Mouse (Mus musculus): ENCODE measurements around the gene Pkig. TPM values are rescaled to one million over a fixed set of nuclear protein-coding genes. Genes with fewer than 3 reads are reported as not detected.

Pkig gene
- total RNA-seq (2012; rRNA removed) (74.6 and 79.5 TPM in 2 replicates), polyA plus RNA-seq (2012; ENCODE audit: insufficient read depth in 1 of 2, insufficient read length in 2 of 2, low read depth in 1 of 2, low replicate concordance in 2 of 2, missing spikeins in 1 of 2) (100 to 1,000 TPM in 1 of 2 experiments, not detected in 1; 160 TPM)

GRCm38 (mm10) chr2:163657975-163658886 lies at the start of gene Pkig:
TSS of gene Pkig (plus strand) at chr2:163658386.
- Histone ChIP-seq H3K27ac (ENCODE audit: control insufficient read depth, low read depth, low read length) (peak within 1 kb of the TSS; percentile 81), H3K4me1 (ENCODE audit: control insufficient read depth in 1 of 2, insufficient read depth in 2 of 2, low read length in 2 of 2) (peaks cover 6 to 31% of the 10 kb centered on the region in 2 experiments; a peak in 3 of 4 replicates), H3K4me3 (ENCODE audit: control insufficient read depth in 1 of 2, insufficient read depth in 1 of 2, low read depth in 2 of 2, low read length in 2 of 2) (peak within 1 kb of the TSS; percentile 82 to 89), H3K9ac (ENCODE audit: control insufficient read depth, low read depth, low read length, poor library complexity, severe bottlenecking) (peak within 1 kb of the TSS; percentile 95), H3K79me2 (ENCODE audit: control insufficient read depth, insufficient read depth, low read length, poor library complexity) (peaks cover 32% of the 10 kb centered on the region), H3K9me3 (replicated peaks; ENCODE audit: insufficient read depth, low read length) (no peaks in the 10 kb centered on the region), H3K27me3 (ENCODE audit: control insufficient read depth in 1 of 2, insufficient read depth in 2 of 2, low read length in 2 of 2) (no peaks in the 10 kb centered on the region), H3K36me3 (ENCODE audit: control insufficient read depth in 1 of 2, insufficient read depth in 2 of 2, low read length in 2 of 2) (peaks cover 0 to 24% of the 10 kb centered on the region in 2 experiments; a peak in 2 of 4 replicates)
- DNase-seq (ENCODE audit: low read depth, low spot score) = peak; percentile 89
- TF ChIP-seq KAT2A (conservative IDR thresholded peaks at IDR 0.05; ENCODE audit: low read depth, low read length) (no peak; the same call in 1 of the 2 replicates), POLR2AphosphoS2 (IDR thresholded peaks at IDR 0.05; ENCODE audit: low read length) (no peak), ZMIZ1 (IDR thresholded peaks at IDR 0.05; ENCODE audit: low read depth, low read length) (no peak), TBP (IDR thresholded peaks at IDR 0.05; ENCODE audit: low read depth, low read length) (no peak), MEF2A (IDR thresholded peaks at IDR 0.05; ENCODE audit: extremely low read depth, insufficient replicate concordance, low read depth, low read length, poor library complexity, severe bottlenecking) (no peak), CHD1 (IDR thresholded peaks at IDR 0.05; ENCODE audit: low read depth, low read length) (no peak; the same call in 1 of the 2 replicates), MYC (IDR thresholded peaks at IDR 0.05; ENCODE audit: low read depth, low read length) (peak; percentile 45; the same call in 1 of the 2 replicates), CTCF (IDR thresholded peaks at IDR 0.05 in 2 of 3, conservative IDR thresholded peaks at IDR 0.05 in 1 of 3; ENCODE audit: control insufficient read depth in 1 of 3, insufficient read depth in 1 of 3, low read depth in 2 of 3, low read length in 3 of 3, poor library complexity in 1 of 3, severe bottlenecking in 1 of 3) (peak in 2 of 3 experiments; percentile 39 to 50; a peak in 4 of 6 replicates), USF1 (IDR thresholded peaks at IDR 0.05; ENCODE audit: low read depth, low read length) (no peak), BHLHE40 (IDR thresholded peaks at IDR 0.05; ENCODE audit: borderline replicate concordance, low read depth, low read length) (no peak), JUND (IDR thresholded peaks at IDR 0.05; ENCODE audit: low read depth, low read length) (no peak), ELF1 (IDR thresholded peaks at IDR 0.05; ENCODE audit: low read depth, low read length) (peak; percentile 71), HCFC1 (IDR thresholded peaks at IDR 0.05; ENCODE audit: low read depth, low read length) (peak; percentile 83), E2F4 (IDR thresholded peaks at IDR 0.05; ENCODE audit: borderline replicate concordance, low read depth, low read length) (no peak), TAL1 (IDR thresholded peaks at IDR 0.05; ENCODE audit: low read length) (no peak), MAZ (IDR thresholded peaks at IDR 0.05; ENCODE audit: low read depth, low read length) (peak; percentile 36; the same call in 1 of the 2 replicates), POLR2AphosphoS5 (IDR thresholded peaks at IDR 0.05; ENCODE audit: borderline replicate concordance, low read depth, low read length) (no peak), MAFK (IDR thresholded peaks at IDR 0.05; ENCODE audit: borderline replicate concordance, low read depth, low read length) (no peak), ETS1 (IDR thresholded peaks at IDR 0.05; ENCODE audit: low read depth, low read length) (no peak), ZKSCAN1 (IDR thresholded peaks at IDR 0.05; ENCODE audit: low read depth, low read length) (no peak), TCF12 (IDR thresholded peaks at IDR 0.05; ENCODE audit: low read depth, low read length) (0 out of 2 replicates have a peak, but pooled peaks have one; percentile 30), CHD2 (IDR thresholded peaks at IDR 0.05; ENCODE audit: low read length) (no peak), GABPA (IDR thresholded peaks at IDR 0.05; ENCODE audit: low read depth, low read length) (no peak), SMC3 (IDR thresholded peaks at IDR 0.05; ENCODE audit: low read depth, low read length) (peak; percentile 39; the same call in 1 of the 2 replicates), EP300 (IDR thresholded peaks at IDR 0.05; ENCODE audit: low read depth in 1 of 2, low read length in 2 of 2) (no peak), RCOR1 (IDR thresholded peaks at IDR 0.05; ENCODE audit: low read depth, low read length) (no peak), GATA1 (IDR thresholded peaks at IDR 0.05; ENCODE audit: low read depth, low read length) (no peak), SIN3A (IDR thresholded peaks at IDR 0.05; ENCODE audit: low read length) (peak; percentile 90; the same call in 1 of the 2 replicates), NELFE (IDR thresholded peaks at IDR 0.05; ENCODE audit: low read depth, low read length) (peak; percentile 23; the same call in 1 of the 2 replicates), RAD21 (IDR thresholded peaks at IDR 0.05; ENCODE audit: low read depth, low read length) (no peak; the same call in 1 of the 2 replicates), MAX (IDR thresholded peaks at IDR 0.05; ENCODE audit: low read length) (no peak), ZNF384 (IDR thresholded peaks at IDR 0.05; ENCODE audit: low read depth, low read length) (no peak), ZC3H11A (IDR thresholded peaks at IDR 0.05; ENCODE audit: low read depth, low read length) (no peak), MYB (IDR thresholded peaks at IDR 0.05; ENCODE audit: low read depth, low read length) (no peak)
